Comparison of ENCODE assay signal across 19 mouse cellular contexts in genomic region chr1:151718575-151718974, GRCm38 (mm10). TPM values are rescaled to one million over a fixed set of nuclear protein-coding genes. Genes with fewer than 3 reads are reported as not detected.
DNase-seq lines count a peak whose midpoint lies in the region; ATAC-seq and TF ChIP-seq lines count a peak whose summit lies in the region.
"Had no signal": no experiment of that assay in that cellular context is flagged by ENCODE, and none has a peak within 500 bp of the region (broad histone marks: within the 10 kb centered on the region; RNA-seq: fewer than 3 reads in every experiment).

No protein-coding gene starts in this region.

- peak; percentile 35; the same call in 1 of the 2 replicates for ATAC-seq in G1E (ENCODE audit: extremely low read depth, insufficient number of reproducible peaks, low FRiP score, poor library complexity, severe bottlenecking)
- peak; percentile 73 for ATAC-seq in megakaryocyte, adult 5-6 weeks (ENCODE audit: poor library complexity, severe bottlenecking)
- ATAC-seq: forebrain, embryonic 14.5 days had no signal

- peaks cover 30% of the 10 kb centered on the region for H3K27me3 ChIP-seq in G1E (ENCODE audit: insufficient read depth, low read length)
- H3K27me3 ChIP-seq: embryonic facial prominence, embryonic 15.5 days; heart, embryonic 12.5 days; hindbrain, embryonic 15.5 days had no signal

- no peak for TF ChIP-seq CTCF in G1E (IDR thresholded peaks at IDR 0.05; ENCODE audit: low read depth, low read length)

- peaks cover 24% of the 10 kb centered on the region for H3K4me1 ChIP-seq in G1E (ENCODE audit: insufficient read depth, low read depth, low read length)
- H3K4me1 ChIP-seq: embryonic facial prominence, embryonic 15.5 days had no signal

- H3K36me3 ChIP-seq in G1E (replicated peaks), result no peaks in the 10 kb centered on the region
- H3K36me3 ChIP-seq: forebrain, embryonic 10.5 days; heart, embryonic 12.5 days; hindbrain, embryonic 15.5 days had no signal

- DNase-seq in spleen, postnatal 36 days (ENCODE audit: low spot score in 2 of 2), result peak; percentile 45 to 53
- no peak for DNase-seq in spleen, adult 12 weeks (ENCODE audit: low spot score)
- DNase-seq in G1E (ENCODE audit: low spot score), result no peak
- no peak for DNase-seq in frontal cortex, postnatal 10 days (ENCODE audit: low spot score in 2 of 2)
- no peak for DNase-seq in retina, postnatal 1 day
- DNase-seq in kidney, adult 11 months, result no peak
- DNase-seq: adrenal gland, adult 2 months; adrenal gland, postnatal 25 days; cerebellum, adult 18-20 months; cerebellum, postnatal 10 days; embryo, embryonic 11 days; gastrocnemius, postnatal 10 days had no signal

- H3K4me3 ChIP-seq in G1E (ENCODE audit: low read depth, low read length), result no peak overlapping the region
- H3K4me3 ChIP-seq: embryonic facial prominence, embryonic 15.5 days; erythroblast, embryonic 14.5 days; forebrain, embryonic 10.5 days; heart, embryonic 12.5 days; hindbrain, embryonic 15.5 days had no signal

- no peaks in the 10 kb centered on the region for H3K9me3 ChIP-seq in G1E (replicated peaks)
- H3K9me3 ChIP-seq: embryonic facial prominence, embryonic 15.5 days; forebrain, embryonic 10.5 days; heart, embryonic 12.5 days; hindbrain, embryonic 15.5 days had no signal

RNA-seq across cellular contexts. Expression of gene Edem3, which starts 36.6 kb away (rescaled TPM):
- total RNA-seq in G1E (2014; fragmentation: Nextera tagmentation), result 31.2 and 33.7 TPM in 2 replicates
- 60.2 and 64.0 TPM in 2 replicates for total RNA-seq in G1E (2017)
- 5.7 and 7.7 TPM in 2 replicates for polyA plus RNA-seq in G1E (2012)
- total RNA-seq in megakaryocyte, adult 5-6 weeks (2015), result 16.9 and 19.6 TPM in 2 replicates
- 33.1 and 33.4 TPM in 2 replicates for total RNA-seq in megakaryocyte, adult 5-6 weeks (2017)

Comparison
In these comparisons a context has a peak if more than half of its experiments do, and no peak if none do; other contexts are left out.
1. DNase-seq: peak in spleen, postnatal 36 days (2 of 2); none in spleen, adult 12 weeks (single experiment), G1E (single experiment), frontal cortex, postnatal 10 days (0 of 2), retina, postnatal 1 day (single experiment) and kidney, adult 11 months (single experiment).